8 mouse cellular contexts compared by ENCODE assay signal in genomic region chr3:97157958-97158599, GRCm38 (mm10). TPM values are rescaled to one million over a fixed set of nuclear protein-coding genes. Genes with fewer than 3 reads are reported as not detected.
DNase-seq lines count a peak whose midpoint lies in the region; ATAC-seq and TF ChIP-seq lines count a peak whose summit lies in the region.

No protein-coding gene starts in this region.

- H3K9ac ChIP-seq in forebrain, embryonic 11.5 days (ENCODE audit: low read length), result peak overlapping the region; percentile 50
- H3K9ac ChIP-seq in heart, embryonic 16.5 days (ENCODE audit: low read length), result peak overlapping the region; percentile 86
- H3K9ac ChIP-seq in liver, embryonic 16.5 days (ENCODE audit: low read depth, low read length), result peak overlapping the region; percentile 85
- peak overlapping the region; percentile 54; the same call in 1 of the 2 replicates for H3K9ac ChIP-seq in neural tube, embryonic 14.5 days (replicated peaks; ENCODE audit: low read depth, low read length)

- H3K27ac ChIP-seq in bone marrow macrophage, adult 2 months (ENCODE audit: insufficient read depth, low read depth, low read length), result peak overlapping the region; percentile 38
- no peak overlapping the region; the same call in 1 of the 2 replicates for H3K27ac ChIP-seq in forebrain, embryonic 11.5 days (ENCODE audit: low read depth, low read length)
- H3K27ac ChIP-seq in heart, embryonic 16.5 days (ENCODE audit: low read length), result peak overlapping the region; percentile 85
- H3K27ac ChIP-seq in liver, embryonic 16.5 days (ENCODE audit: low read length), result peak overlapping the region; percentile 53; the same call in 1 of the 2 replicates
- peak overlapping the region; percentile 35 for H3K27ac ChIP-seq in neural tube, embryonic 14.5 days (ENCODE audit: low read depth, low read length)

- H3K9me3 ChIP-seq in forebrain, embryonic 11.5 days (ENCODE audit: control insufficient read depth, low read length), result no peaks in the 10 kb centered on the region
- H3K9me3 ChIP-seq in heart, embryonic 16.5 days (replicated peaks; ENCODE audit: control insufficient read depth, low read length), result no peaks in the 10 kb centered on the region; the same call in 1 of the 2 replicates
- H3K9me3 ChIP-seq in liver, embryonic 16.5 days (replicated peaks; ENCODE audit: control insufficient read depth, low read length), result no peaks in the 10 kb centered on the region
- no peaks in the 10 kb centered on the region for H3K9me3 ChIP-seq in neural tube, embryonic 14.5 days (ENCODE audit: control insufficient read depth, low read length)

- peak overlapping the region; percentile 79 for H3K4me2 ChIP-seq in forebrain, embryonic 11.5 days (ENCODE audit: low read depth, low read length, severe bottlenecking)
- peak overlapping the region; percentile 88 for H3K4me2 ChIP-seq in heart, embryonic 16.5 days (ENCODE audit: low read depth, low read length)
- H3K4me2 ChIP-seq in liver, embryonic 16.5 days (ENCODE audit: low read depth, low read length), result peak overlapping the region; percentile 75
- peak overlapping the region; percentile 77 for H3K4me2 ChIP-seq in neural tube, embryonic 14.5 days (ENCODE audit: low read depth, low read length)

- TF ChIP-seq CTCF in C2C12 (IDR thresholded peaks at IDR 0.05; ENCODE audit: control insufficient read depth, insufficient read depth, insufficient read length), result no peak
- no peak for TF ChIP-seq CTCF in bone marrow macrophage, adult 2 months (IDR thresholded peaks at IDR 0.05; ENCODE audit: low read depth, low read length)

- H3K79me2 ChIP-seq in C2C12 (ENCODE audit: control insufficient read depth, insufficient read depth), result no peaks in the 10 kb centered on the region

- ATAC-seq in forebrain, embryonic 11.5 days (replicated peaks; ENCODE audit: low FRiP score), result peak; percentile 62
- peak; percentile 62; the same call in 1 of the 2 replicates for ATAC-seq in heart, embryonic 16.5 days (replicated peaks; ENCODE audit: extremely low read depth, insufficient read depth, low FRiP score)
- peak; percentile 42 for ATAC-seq in liver, embryonic 16.5 days (ENCODE audit: low read depth)
- peak; percentile 74 for ATAC-seq in neural tube, embryonic 14.5 days (ENCODE audit: low read depth)

- H3K27me3 ChIP-seq in C2C12 (ENCODE audit: control insufficient read depth, insufficient read depth, insufficient read length), result no peaks in the 10 kb centered on the region
- no peaks in the 10 kb centered on the region for H3K27me3 ChIP-seq in forebrain, embryonic 11.5 days (ENCODE audit: control insufficient read depth, insufficient read depth, low read length)
- no peaks in the 10 kb centered on the region for H3K27me3 ChIP-seq in heart, embryonic 16.5 days (ENCODE audit: control insufficient read depth, insufficient read depth, low read length)
- no peaks in the 10 kb centered on the region for H3K27me3 ChIP-seq in liver, embryonic 16.5 days (ENCODE audit: control insufficient read depth, insufficient read depth, low read depth, low read length)
- H3K27me3 ChIP-seq in neural tube, embryonic 14.5 days (ENCODE audit: control insufficient read depth, insufficient read depth, low read length), result no peaks in the 10 kb centered on the region

- 1% methylated on average over 17 of the region's 17 CpGs for WGBS in forebrain, embryonic 11.5 days
- 1% methylated on average over 17 of the region's 17 CpGs for WGBS in heart, embryonic 16.5 days
- under 1% methylated on average over 17 of the region's 17 CpGs for WGBS in liver, embryonic 16.5 days (ENCODE audit: insufficient replicate concordance)
- under 1% methylated on average over 17 of the region's 17 CpGs for WGBS in neural tube, embryonic 14.5 days

- peaks cover 13% of the 10 kb centered on the region for H3K4me1 ChIP-seq in bone marrow macrophage, adult 2 months (ENCODE audit: control insufficient read depth, insufficient read depth, low read length)
- no peaks in the 10 kb centered on the region for H3K4me1 ChIP-seq in forebrain, embryonic 11.5 days (replicated peaks; ENCODE audit: control insufficient read depth, insufficient read depth, low read length)
- H3K4me1 ChIP-seq in heart, embryonic 16.5 days (ENCODE audit: control insufficient read depth, insufficient read depth, low read length), result peaks cover 13% of the 10 kb centered on the region
- peaks cover 8% of the 10 kb centered on the region; the same call in 1 of the 2 replicates for H3K4me1 ChIP-seq in liver, embryonic 16.5 days (ENCODE audit: control insufficient read depth, low read depth, low read length)
- no peaks in the 10 kb centered on the region for H3K4me1 ChIP-seq in neural tube, embryonic 14.5 days (ENCODE audit: control insufficient read depth, insufficient read depth, low read length)

- no peaks in the 10 kb centered on the region for H3K79me3 ChIP-seq in C2C12 (ENCODE audit: low read depth)

- H3K4me3 ChIP-seq in C2C12 (ENCODE audit: insufficient read depth, poor library complexity, severe bottlenecking), result peak overlapping the region; percentile 32
- peak overlapping the region; percentile 69 for H3K4me3 ChIP-seq in bone marrow macrophage, adult 2 months (ENCODE audit: insufficient read depth, low read length)
- H3K4me3 ChIP-seq in forebrain, embryonic 11.5 days (ENCODE audit: low read depth, low read length), result peak overlapping the region; percentile 73
- peak overlapping the region; percentile 72 for H3K4me3 ChIP-seq in heart, embryonic 16.5 days (ENCODE audit: low read length)
- peak overlapping the region; percentile 80 for H3K4me3 ChIP-seq in liver, embryonic 16.5 days (ENCODE audit: low read depth, low read length)
- peak overlapping the region; percentile 54 for H3K4me3 ChIP-seq in neural tube, embryonic 14.5 days (ENCODE audit: low read depth, low read length)

- DNase-seq in forebrain, embryonic 11.5 days (ENCODE audit: low spot score), result peak; percentile 89
- DNase-seq in kidney, postnatal 4 days, result peak; percentile 82 to 85
- DNase-seq in testis, postnatal 10 days (ENCODE audit: low spot score), result peak; percentile 84

- no peak for TF ChIP-seq POLR2A in bone marrow macrophage, adult 2 months (IDR thresholded peaks at IDR 0.05; ENCODE audit: borderline replicate concordance, low read depth, low read length)

- no peak overlapping the region for H3ac ChIP-seq in C2C12 (ENCODE audit: control insufficient read depth, insufficient read length, low read depth)

- no peaks in the 10 kb centered on the region for H3K36me3 ChIP-seq in C2C12 (ENCODE audit: control insufficient read depth, insufficient read depth)
- no peaks in the 10 kb centered on the region for H3K36me3 ChIP-seq in forebrain, embryonic 11.5 days (ENCODE audit: control insufficient read depth, insufficient read depth, low read length)
- no peaks in the 10 kb centered on the region for H3K36me3 ChIP-seq in heart, embryonic 16.5 days (ENCODE audit: control insufficient read depth, insufficient read depth)
- H3K36me3 ChIP-seq in liver, embryonic 16.5 days (ENCODE audit: control insufficient read depth, insufficient read depth), result no peaks in the 10 kb centered on the region
- H3K36me3 ChIP-seq in neural tube, embryonic 14.5 days (ENCODE audit: control insufficient read depth, insufficient read depth, low read length), result no peaks in the 10 kb centered on the region

TF ChIP-seq in C2C12, 6 proteins besides CTCF, POLR2A, EP300 and RAD21:
- no peak for TF ChIP-seq MYOD1 (IDR thresholded peaks at IDR 0.05; ENCODE audit: control insufficient read depth, insufficient read length, low read depth)
- no peak for TF ChIP-seq CEBPB (IDR thresholded peaks at IDR 0.05; ENCODE audit: low read depth)
- TF ChIP-seq MAX (IDR thresholded peaks at IDR 0.05), result no peak
- no peak for TF ChIP-seq MYOG (IDR thresholded peaks at IDR 0.05; ENCODE audit: control insufficient read depth, extremely low read depth, insufficient read length)
- no peak for TF ChIP-seq FOSL1 (IDR thresholded peaks at IDR 0.05; ENCODE audit: insufficient read depth, low read length, poor library complexity, severe bottlenecking)
- no peak for TF ChIP-seq USF1 (IDR thresholded peaks at IDR 0.05; ENCODE audit: low read depth)

RNA-seq across cellular contexts. Expression of gene Acp6, which starts 0.5 kb away (rescaled TPM):
- polyA plus RNA-seq in C2C12 (2012; fragmentation: generic; extraction: Trizol), result 16.5 TPM
- polyA plus RNA-seq in bone marrow macrophage, adult 2 months (2012; ENCODE audit: insufficient read depth, insufficient read length, missing spikeins), result 33.4 and 36.1 TPM in 2 replicates
- 29.8 and 36.1 TPM in 2 replicates for polyA plus RNA-seq in forebrain, embryonic 11.5 days (2014; fragmentation: Nextera tagmentation; extraction: Ambion mirVana)
- 59.0 and 60.4 TPM in 2 replicates for polyA plus RNA-seq in heart, embryonic 16.5 days (2015; fragmentation: Nextera tagmentation; extraction: Ambion mirVana)
- polyA plus RNA-seq in liver, embryonic 16.5 days (2015; fragmentation: Nextera tagmentation; extraction: Ambion mirVana), result 20.0 and 20.3 TPM in 2 replicates
- polyA plus RNA-seq in neural tube, embryonic 14.5 days (2014; fragmentation: Nextera tagmentation; extraction: Ambion mirVana), result 14.1 and 18.6 TPM in 2 replicates
